Mouse (Mus musculus) intestine, postnatal 0 days (tissue): Measurements from ENCODE around the gene Lmtk2. TPM values are rescaled to one million over a fixed set of nuclear protein-coding genes. Genes with fewer than 3 reads are reported as not detected.

Experiments
- ATAC-seq: fragments of 200-750 bp; cut with Nextera tagmentation; 2 replicates; pipeline ENCODE4 v1.8.0; 2017; ENCODE audit warnings: mild to moderate bottlenecking, moderate TSS enrichment, moderate library complexity
- H3K27ac ChIP-seq: fragments of 300-500 bp; sonication (generic); 2 replicates; pipeline ENCODE4 v1.5.1; 2014; ENCODE audit warnings: mild to moderate bottlenecking, low read depth, low read length, moderate library complexity
- H3K27me3 ChIP-seq: fragments of 300-500 bp; sonication (generic); replicated peaks from 2 replicates; pipeline ENCODE4 v1.6.1; 2014; ENCODE audit warnings: low read length, mixed read lengths; ENCODE audit not compliant: control insufficient read depth, insufficient read depth
- H3K36me3 ChIP-seq: fragments of 300-500 bp; sonication (generic); 2 replicates; pipeline ENCODE4 v1.6.1; 2014; ENCODE audit warnings: mild to moderate bottlenecking, moderate library complexity; ENCODE audit not compliant: control insufficient read depth, insufficient read depth
- H3K4me1 ChIP-seq: fragments of 300-500 bp; sonication (generic); replicated peaks from 2 replicates; pipeline ENCODE4 v1.6.1; 2014; ENCODE audit warnings: antibody characterized with exemption, low read length, mixed read lengths; ENCODE audit not compliant: control insufficient read depth, insufficient read depth
- H3K4me2 ChIP-seq: fragments of 300-500 bp; sonication (generic); replicated peaks from 2 replicates; pipeline ENCODE4 v1.6.1; 2014; ENCODE audit warnings: low read depth, mild to moderate bottlenecking, moderate library complexity
- H3K4me3 ChIP-seq: fragments of 300-500 bp; sonication (generic); 2 replicates; pipeline ENCODE4 v1.5.1; 2014; ENCODE audit warnings: low read depth, low read length
- H3K9ac ChIP-seq: fragments of 300-500 bp; sonication (generic); 2 replicates; pipeline ENCODE4 v1.6.1; 2014; ENCODE audit warnings: mild to moderate bottlenecking, low read depth, low read length
- H3K9me3 ChIP-seq: fragments of 300-500 bp; sonication (generic); 2 replicates; pipeline ENCODE4 v1.6.1; 2016; ENCODE audit warnings: mixed run types; ENCODE audit not compliant: control insufficient read depth
- CTCF ChIP-seq: sonication (generic); IDR thresholded peaks from 2 replicates; pipeline ENCODE4 v1.5.1; 2016; ENCODE audit warnings: low read depth, mild to moderate bottlenecking, control low read depth, antibody characterized with exemption, moderate library complexity
- WGBS: fragments of 180-500 bp; shearing (Covaris S2); extraction: QIAGEN DNeasy Blood & Tissue Kit; methylation state at CpG from one replicate; pipeline ENCODE4 v1.1.7; 2014; 5-methylcytosine and 5-hydroxymethylcytosine counted together
- polyA plus RNA-seq: library from polyadenylated mRNA; unstranded; fragments of >200 nt; fragmentation: Nextera tagmentation; extraction: Ambion mirVana; gene quantifications from 2 replicates; pipeline ENCODE4 v1.2.1, GENCODE M21; 2015

Gene Lmtk2
- polyA plus RNA-seq, 1 experiment from 2014 or later: 4.9 TPM

DNA sequence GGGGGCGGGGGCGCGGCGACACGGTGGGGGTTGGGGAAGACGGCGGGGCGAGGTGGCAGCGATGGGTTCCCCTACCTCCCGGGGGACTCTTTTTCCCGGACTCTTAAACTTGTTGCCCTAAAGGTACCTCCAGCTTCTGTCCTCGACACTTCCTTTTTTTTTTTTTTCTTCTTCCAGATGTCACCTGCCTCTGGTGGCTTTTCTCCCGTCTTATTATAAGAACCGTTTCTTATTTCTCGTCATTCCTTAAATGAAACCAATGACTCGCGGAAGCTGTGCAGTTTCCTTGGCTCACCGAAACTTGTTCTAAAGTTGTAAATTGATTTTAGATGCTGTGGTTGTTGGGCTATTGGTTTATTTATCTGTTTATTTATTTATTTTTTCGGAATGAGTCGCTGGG is 712 bp downstream of the Lmtk2 start:
- 1% methylated on average over 12 of the region's 20 CpGs for WGBS
- Histone ChIP-seq H3K36me3 (no peaks in the 10 kb centered on the region), H3K4me2 (peak overlapping the region; percentile 90), H3K4me1 (0 out of 2 replicates have a peak, but pooled peaks cover 3% of the 10 kb centered on the region), H3K27me3 (no peaks in the 10 kb centered on the region), H3K27ac (peak overlapping the region; percentile 85), H3K9ac (peak overlapping the region; percentile 89), H3K9me3 (no peaks in the 10 kb centered on the region), H3K4me3 (peak overlapping the region; percentile 90)
- ATAC-seq: no peak
- TF ChIP-seq CTCF: no peak

DNA sequence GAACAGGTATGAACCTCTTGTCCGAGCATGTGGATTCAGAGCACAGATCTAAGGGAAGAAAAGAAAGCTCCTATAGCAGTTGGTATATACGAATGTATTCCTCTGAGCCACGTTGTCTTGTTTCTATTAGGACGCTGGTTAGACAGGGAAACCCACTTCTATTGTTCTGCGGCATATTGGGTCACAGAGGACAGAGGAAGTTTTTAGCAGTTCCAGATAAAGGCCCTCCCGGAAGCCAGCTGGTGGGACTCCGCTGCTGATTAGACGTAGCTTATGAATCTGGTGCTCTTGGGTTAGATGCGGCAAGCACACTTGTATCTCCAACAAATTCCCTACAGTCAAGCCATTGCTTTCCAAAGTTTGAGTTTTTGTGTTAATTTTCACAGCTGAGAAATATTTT is 4.8 kb downstream of the Lmtk2 start:
- H3K9ac ChIP-seq: no peak overlapping the region
- H3K4me3 ChIP-seq: no peak overlapping the region
- TF ChIP-seq CTCF: no peak
- H3K27me3 ChIP-seq: no peaks in the 10 kb centered on the region
- no peak for ATAC-seq
- no peak overlapping the region for H3K27ac ChIP-seq
- no peaks in the 10 kb centered on the region for H3K36me3 ChIP-seq
- H3K9me3 ChIP-seq: no peaks in the 10 kb centered on the region
- H3K4me1 ChIP-seq: 0 out of 2 replicates have a peak, but pooled peaks cover 3% of the 10 kb centered on the region
- 73% methylated on average over 9 of the region's 9 CpGs for WGBS
- no peak overlapping the region for H3K4me2 ChIP-seq

DNA sequence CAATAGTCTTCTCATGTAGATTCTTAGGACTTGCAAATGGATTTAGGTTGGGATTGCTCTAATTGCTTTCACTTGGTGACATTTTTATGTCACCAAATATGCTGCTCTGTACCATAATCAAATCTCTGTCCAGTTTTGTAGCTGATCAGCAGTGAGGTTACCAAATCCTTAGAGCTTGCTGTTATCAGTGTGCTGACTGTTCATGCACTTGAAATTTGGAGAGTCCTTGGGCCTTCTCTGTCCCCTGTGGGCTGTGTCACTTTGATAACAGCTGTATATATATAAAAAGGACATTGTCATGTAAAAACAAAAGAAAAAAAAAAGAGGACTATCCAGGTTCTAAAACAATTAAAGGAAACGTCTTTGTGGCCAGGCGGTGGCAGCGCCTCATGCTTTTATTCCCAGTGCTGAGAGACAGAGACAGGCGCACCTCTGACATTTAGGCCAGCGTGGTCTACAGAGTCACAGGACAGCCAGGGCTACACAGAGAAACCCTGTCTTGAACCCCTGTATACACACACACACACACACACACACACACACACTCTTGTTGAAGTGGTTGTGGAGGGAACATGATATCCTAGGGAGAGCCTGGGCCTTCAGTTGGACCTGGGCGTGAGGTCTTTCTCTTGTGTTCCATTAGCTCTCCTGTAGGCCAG is 5.4 kb downstream of the Lmtk2 start:
- 77% methylated on average over 6 of the region's 6 CpGs for WGBS
- Histone ChIP-seq H3K36me3 (no peaks in the 10 kb centered on the region), H3K27me3 (no peaks in the 10 kb centered on the region), H3K4me1 (0 out of 2 replicates have a peak, but pooled peaks cover 3% of the 10 kb centered on the region), H3K27ac (no peak overlapping the region), H3K4me2 (no peak overlapping the region), H3K4me3 (no peak overlapping the region), H3K9ac (no peak overlapping the region), H3K9me3 (no peaks in the 10 kb centered on the region)
- TF ChIP-seq CTCF: no peak
- no peak for ATAC-seq

DNA sequence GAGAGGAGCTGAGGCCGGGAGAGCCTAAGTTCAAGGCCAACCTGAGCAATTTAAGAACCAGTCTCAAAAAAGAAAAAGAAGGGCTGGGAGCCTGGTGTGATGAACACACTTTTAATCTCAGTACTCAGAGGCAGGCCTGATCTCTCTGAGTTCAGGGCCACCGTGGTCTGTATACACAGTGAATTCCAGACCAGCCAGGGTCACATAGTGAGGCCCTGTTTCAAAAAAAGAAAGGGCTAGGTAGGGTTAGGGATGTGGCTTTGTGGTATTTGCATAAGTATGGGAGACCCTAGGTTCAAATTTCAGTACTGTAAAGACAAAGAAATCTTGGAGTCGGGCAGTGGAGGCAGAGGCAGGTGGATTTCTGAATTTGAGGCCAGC is 5.9 kb downstream of the Lmtk2 start:
- no peak for ATAC-seq
- no peak for TF ChIP-seq CTCF
- Histone ChIP-seq H3K9me3 (no peaks in the 10 kb centered on the region), H3K4me2 (no peak overlapping the region), H3K36me3 (no peaks in the 10 kb centered on the region), H3K27me3 (no peaks in the 10 kb centered on the region), H3K4me3 (no peak overlapping the region), H3K4me1 (0 out of 2 replicates have a peak, but pooled peaks cover 3% of the 10 kb centered on the region), H3K27ac (no peak overlapping the region), H3K9ac (no peak overlapping the region)
- 62% methylated on average over 3 of the region's 3 CpGs for WGBS

DNA sequence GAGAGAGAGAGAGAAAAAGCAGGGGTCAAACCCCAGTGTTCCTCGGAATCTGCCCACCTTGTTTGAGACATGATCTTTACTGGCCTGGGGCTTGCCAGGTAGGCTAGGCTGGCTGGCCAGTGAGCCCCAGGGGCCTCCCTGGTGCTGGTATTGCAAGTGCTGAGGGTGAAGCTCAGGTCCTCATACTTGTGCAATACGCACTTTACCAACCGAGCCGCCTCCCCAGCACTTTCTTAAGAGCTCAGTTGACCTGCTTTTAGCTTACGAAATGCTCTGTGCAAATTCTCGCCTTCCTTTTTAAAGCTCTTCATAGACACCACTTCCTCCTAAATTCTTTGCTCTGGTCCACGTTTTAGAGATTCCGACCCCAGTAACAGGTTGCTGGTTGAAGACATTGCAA is 9.0 kb downstream of the Lmtk2 start:
- Histone ChIP-seq H3K27ac (no peak overlapping the region), H3K9ac (no peak overlapping the region), H3K4me2 (no peak overlapping the region), H3K27me3 (no peaks in the 10 kb centered on the region), H3K4me3 (no peak overlapping the region), H3K4me1 (no peaks in the 10 kb centered on the region), H3K9me3 (no peaks in the 10 kb centered on the region), H3K36me3 (no peaks in the 10 kb centered on the region)
- TF ChIP-seq CTCF: no peak
- ATAC-seq: no peak
- WGBS: 68% methylated on average over 8 of the region's 8 CpGs

DNA sequence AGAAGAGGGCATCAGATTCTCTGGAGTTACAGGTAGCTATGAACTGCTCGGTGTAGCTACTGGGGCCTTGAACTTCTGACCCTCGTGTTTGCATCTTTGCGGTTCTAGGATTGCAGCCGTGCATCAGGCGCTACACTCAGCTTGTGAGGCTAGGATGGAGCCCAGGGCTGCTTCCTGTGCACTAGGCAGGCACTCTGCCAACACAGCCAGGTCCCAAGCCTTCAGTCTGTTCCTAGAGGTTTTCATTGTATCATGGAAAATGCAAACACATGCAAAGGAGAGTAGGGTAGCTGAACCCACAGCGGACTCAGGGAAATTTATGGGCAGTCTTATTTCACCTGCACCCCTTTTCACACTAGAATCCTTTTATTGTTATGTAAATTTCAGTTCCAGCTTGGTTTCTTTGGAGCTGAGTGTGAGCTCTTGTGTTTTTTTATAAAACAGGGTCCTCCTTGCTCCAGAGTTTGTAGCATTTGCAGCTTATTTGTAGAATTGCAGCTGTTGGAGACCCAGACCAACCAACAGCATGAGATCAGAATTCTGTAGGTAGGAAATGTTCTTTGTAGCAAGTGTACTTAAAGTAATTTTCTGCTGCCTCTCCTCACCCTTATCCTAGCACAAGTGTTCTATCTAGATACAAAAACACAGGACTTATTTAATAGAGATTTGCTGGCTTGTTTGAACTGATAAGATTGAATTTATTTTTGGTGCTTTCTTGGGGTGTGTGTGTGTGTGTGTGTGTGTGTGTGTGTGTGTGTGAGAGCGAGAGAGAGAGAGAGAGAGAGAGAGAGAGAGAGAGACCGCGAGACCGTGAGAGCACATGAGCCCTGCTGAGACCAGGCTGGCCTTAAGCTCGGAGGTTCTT is 12.6 kb downstream of the Lmtk2 start:
- no peak overlapping the region for H3K4me3 ChIP-seq
- H3K9ac ChIP-seq: no peak overlapping the region
- H3K36me3 ChIP-seq: no peaks in the 10 kb centered on the region
- no peak for ATAC-seq
- no peaks in the 10 kb centered on the region for H3K9me3 ChIP-seq
- H3K4me2 ChIP-seq: no peak overlapping the region
- WGBS: 72% methylated on average over 10 of the region's 11 CpGs
- no peaks in the 10 kb centered on the region for H3K4me1 ChIP-seq
- no peak for TF ChIP-seq CTCF
- H3K27ac ChIP-seq: no peak overlapping the region
- no peaks in the 10 kb centered on the region for H3K27me3 ChIP-seq
